Mouse (Mus musculus) olfactory bulb, adult 2 months (tissue): ENCODE measurements around the gene Pbx3. TPM values are rescaled to one million over a fixed set of nuclear protein-coding genes. Genes with fewer than 3 reads are reported as not detected.

Experiments
- H3K27ac ChIP-seq: fragments of 200-500 bp; 2 replicates; pipeline ENCODE4 v1.5.1; 2012; ENCODE audit warnings: low read depth, low read length; ENCODE audit not compliant: insufficient read depth
- H3K4me1 ChIP-seq: fragments of 200-500 bp; 2 replicates; pipeline ENCODE4 v1.6.1; 2012; ENCODE audit warnings: low read length; ENCODE audit not compliant: control insufficient read depth, insufficient read depth
- H3K4me3 ChIP-seq: fragments of 200-500 bp; 2 replicates; pipeline ENCODE4 v1.5.1; 2012; ENCODE audit warnings: mild to moderate bottlenecking, low read depth, low read length, moderate library complexity; ENCODE audit not compliant: insufficient read depth
- CTCF ChIP-seq: fragments of 200-500 bp; IDR thresholded peaks from 2 replicates; pipeline ENCODE4 v1.5.1; 2012; ENCODE audit warnings: low read depth, mild to moderate bottlenecking, low read length, moderate library complexity; ENCODE audit not compliant: insufficient read depth
- POLR2A ChIP-seq: fragments of 200-500 bp; IDR thresholded peaks from 2 replicates; pipeline ENCODE4 v1.6.1; 2012; ENCODE audit warnings: mild to moderate bottlenecking, low read depth, low read length, moderate library complexity; ENCODE audit not compliant: insufficient read depth
- WGBS: fragments of 180-500 bp; shearing (Covaris S2); methylation state at CpG from one replicate; pipeline ENCODE4 v1.1.7; 2018; 5-methylcytosine and 5-hydroxymethylcytosine counted together
- polyA plus RNA-seq: library from polyadenylated mRNA; stranded (reverse); fragments of >200 nt; gene quantifications from 2 replicates; pipeline ENCODE4 v1.2.4, GENCODE M21; 2012; ENCODE audit warnings: low replicate concordance; ENCODE audit not compliant: missing spikeins, insufficient read depth, insufficient read length

The Pbx3 gene
- polyA plus RNA-seq, 1 experiment, result not detected

GRCm38 (mm10) chr2:34170424-34170823, 202.5 kb downstream of the Pbx3 start:
- Histone ChIP-seq H3K27ac (no peak overlapping the region), H3K4me1 (no peaks in the 10 kb centered on the region), H3K4me3 (no peak overlapping the region)
- 84% methylated on average over 2 of the region's 2 CpGs for WGBS
- TF ChIP-seq CTCF, result no peak
- no peak for TF ChIP-seq POLR2A

- Histone ChIP-seq H3K27ac (no peak overlapping the region), H3K4me3 (no peak overlapping the region), H3K4me1 (no peaks in the 10 kb centered on the region)
- TF ChIP-seq POLR2A, result no peak
- TF ChIP-seq CTCF, result no peak
- 83% methylated on average over 2 of the region's 2 CpGs for WGBS
Observed at GRCm38 (mm10) chr2:34169626-34170025, 203.3 kb downstream of the Pbx3 start.

- TF ChIP-seq POLR2A (no peak), CTCF (no peak)
- H3K4me1 ChIP-seq, result no peaks in the 10 kb centered on the region
- H3K27ac ChIP-seq, result no peak overlapping the region
- no peak overlapping the region for H3K4me3 ChIP-seq
- 84% methylated on average over 3 of the region's 3 CpGs for WGBS
Observed at GRCm38 (mm10) chr2:34168191-34168590, 204.8 kb downstream of the Pbx3 start.

- H3K27ac ChIP-seq, result no peak overlapping the region
- TF ChIP-seq POLR2A (no peak), CTCF (no peak)
- H3K4me1 ChIP-seq, result no peaks in the 10 kb centered on the region
- H3K4me3 ChIP-seq, result no peak overlapping the region
- 95% methylated on average over 3 of the region's 3 CpGs for WGBS
Observed at GRCm38 (mm10) chr2:34162484-34162883, 210.5 kb downstream of the Pbx3 start.

- Histone ChIP-seq H3K4me1 (no peaks in the 10 kb centered on the region), H3K27ac (no peak overlapping the region), H3K4me3 (no peak overlapping the region)
- WGBS, result 98% methylated on average over 3 of the region's 3 CpGs
- TF ChIP-seq POLR2A (no peak), CTCF (no peak)
Observed at GRCm38 (mm10) chr2:34157746-34158145, 215.2 kb downstream of the Pbx3 start.

GRCm38 (mm10) chr2:34154833-34155232, 218.1 kb downstream of the Pbx3 start:
- H3K4me1 ChIP-seq, result no peaks in the 10 kb centered on the region
- 70% methylated on average over 5 of the region's 5 CpGs for WGBS
- no peak overlapping the region for H3K4me3 ChIP-seq
- TF ChIP-seq CTCF, result no peak
- no peak for TF ChIP-seq POLR2A
- no peak overlapping the region for H3K27ac ChIP-seq

- TF ChIP-seq CTCF (no peak), POLR2A (no peak)
- Histone ChIP-seq H3K4me3 (no peak overlapping the region), H3K27ac (no peak overlapping the region), H3K4me1 (no peaks in the 10 kb centered on the region)
- WGBS, result 80% methylated on average over 6 of the region's 6 CpGs
Observed at GRCm38 (mm10) chr2:34153336-34153735, 219.6 kb downstream of the Pbx3 start.

- Histone ChIP-seq H3K4me1 (no peaks in the 10 kb centered on the region), H3K4me3 (no peak overlapping the region), H3K27ac (no peak overlapping the region)
- WGBS, result 94% methylated on average over 4 of the region's 4 CpGs
- TF ChIP-seq POLR2A, result no peak
- TF ChIP-seq CTCF, result no peak
Observed at GRCm38 (mm10) chr2:34150560-34150959, 222.4 kb downstream of the Pbx3 start.

- Histone ChIP-seq H3K4me1 (no peaks in the 10 kb centered on the region), H3K27ac (no peak overlapping the region), H3K4me3 (no peak overlapping the region)
- TF ChIP-seq POLR2A, result no peak
- TF ChIP-seq CTCF, result no peak
- WGBS, result 84% methylated on average over 7 of the region's 7 CpGs
Observed at GRCm38 (mm10) chr2:34148214-34148613, 224.7 kb downstream of the Pbx3 start.

GRCm38 (mm10) chr2:34147476-34147875, 225.5 kb downstream of the Pbx3 start:
- no peak overlapping the region for H3K4me3 ChIP-seq
- 75% methylated on average over 14 of the region's 14 CpGs for WGBS
- TF ChIP-seq CTCF (no peak), POLR2A (no peak)
- no peak overlapping the region for H3K27ac ChIP-seq
- no peaks in the 10 kb centered on the region for H3K4me1 ChIP-seq

- Histone ChIP-seq H3K27ac (no peak overlapping the region), H3K4me1 (no peaks in the 10 kb centered on the region), H3K4me3 (no peak overlapping the region)
- TF ChIP-seq CTCF, result no peak
- WGBS, result 70% methylated on average over 4 of the region's 4 CpGs
Observed at GRCm38 (mm10) chr2:34147036-34147435, 225.9 kb downstream of the Pbx3 start.
